Mouse (Mus musculus): ENCODE data around the gene Mfng. TPM values are rescaled to one million over a fixed set of nuclear protein-coding genes. Genes with fewer than 3 reads are reported as not detected.

The Mfng gene
- polyA plus RNA-seq, 1 experiment from 2014 or later: 28.0 TPM

GRCm38 (mm10) chr15:78761112-78761511 lies 12.2 kb downstream of the Mfng start:
- ATAC-seq (ENCODE audit: low FRiP score, low TSS enrichment): no peak
- Histone ChIP-seq H3K4me1 (ENCODE audit: control insufficient read depth, insufficient read depth, low read length) (0 out of 2 replicates have a peak, but pooled peaks cover 7% of the 10 kb centered on the region), H3K27ac (replicated peaks; ENCODE audit: low read depth, low read length) (no peak overlapping the region), H3K4me3 (replicated peaks; ENCODE audit: low read depth, low read length) (no peak overlapping the region), H3K36me3 (ENCODE audit: control insufficient read depth, insufficient read depth, low read length) (no peaks in the 10 kb centered on the region; the same call in 1 of the 2 replicates), H3K27me3 (ENCODE audit: control insufficient read depth, insufficient read depth, low read length) (no peaks in the 10 kb centered on the region), H3K9ac (replicated peaks; ENCODE audit: low read length) (no peak overlapping the region), H3K4me2 (ENCODE audit: low read length) (no peak overlapping the region), H3K9me3 (ENCODE audit: control insufficient read depth, low read length) (no peaks in the 10 kb centered on the region)
- WGBS: 81% methylated on average over 13 of the region's 13 CpGs
- no peak for DNase-seq

DNA sequence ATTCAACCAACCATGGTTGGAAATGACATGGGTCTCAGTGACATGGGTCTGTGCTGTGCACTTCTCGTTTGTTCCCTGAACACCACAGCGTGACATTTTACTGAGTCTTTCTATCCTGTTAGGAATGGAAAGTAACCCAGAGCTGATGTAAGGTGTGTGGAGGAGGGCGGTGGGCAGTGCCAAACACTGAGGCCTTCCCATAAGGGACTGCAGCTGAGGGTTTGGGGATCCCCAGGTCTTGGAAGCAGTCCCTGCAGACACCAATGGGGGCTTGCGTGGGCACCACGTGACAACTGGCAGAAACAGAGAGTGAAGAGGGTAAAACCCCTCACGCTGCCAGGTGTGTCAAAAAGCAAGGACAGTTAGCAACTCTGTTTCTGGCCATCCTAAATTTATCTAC lies 15.1 kb downstream of the Mfng start:
- H3K27me3 ChIP-seq (ENCODE audit: control insufficient read depth, insufficient read depth, low read length): no peaks in the 10 kb centered on the region
- ATAC-seq (ENCODE audit: low FRiP score, low TSS enrichment) (no peak), DNase-seq (no peak)
- 94% methylated on average over 6 of the region's 6 CpGs for WGBS
- H3K27ac ChIP-seq (replicated peaks; ENCODE audit: low read depth, low read length): no peak overlapping the region
- H3K9ac ChIP-seq (replicated peaks; ENCODE audit: low read length): no peak overlapping the region
- peaks cover 4% of the 10 kb centered on the region; the same call in 1 of the 2 replicates for H3K4me1 ChIP-seq (ENCODE audit: control insufficient read depth, insufficient read depth, low read length)
- no peak overlapping the region for H3K4me2 ChIP-seq (ENCODE audit: low read length)
- H3K9me3 ChIP-seq (ENCODE audit: control insufficient read depth, low read length): no peaks in the 10 kb centered on the region
- no peak overlapping the region for H3K4me3 ChIP-seq (replicated peaks; ENCODE audit: low read depth, low read length)
- H3K36me3 ChIP-seq (ENCODE audit: control insufficient read depth, insufficient read depth, low read length): no peaks in the 10 kb centered on the region; the same call in 1 of the 2 replicates

- no peaks in the 10 kb centered on the region; the same call in 1 of the 2 replicates for H3K36me3 ChIP-seq (ENCODE audit: control insufficient read depth, insufficient read depth, low read length)
- no peak overlapping the region for H3K9ac ChIP-seq (replicated peaks; ENCODE audit: low read length)
- no peak for DNase-seq
- 83% methylated on average over 12 of the region's 12 CpGs for WGBS
- no peak overlapping the region for H3K4me3 ChIP-seq (replicated peaks; ENCODE audit: low read depth, low read length)
- H3K4me2 ChIP-seq (ENCODE audit: low read length): no peak overlapping the region
- no peaks in the 10 kb centered on the region for H3K27me3 ChIP-seq (ENCODE audit: control insufficient read depth, insufficient read depth, low read length)
- peaks cover 6% of the 10 kb centered on the region; the same call in 1 of the 2 replicates for H3K4me1 ChIP-seq (ENCODE audit: control insufficient read depth, insufficient read depth, low read length)
- ATAC-seq (ENCODE audit: low FRiP score, low TSS enrichment): no peak
- no peaks in the 10 kb centered on the region for H3K9me3 ChIP-seq (ENCODE audit: control insufficient read depth, low read length)
- H3K27ac ChIP-seq (replicated peaks; ENCODE audit: low read depth, low read length): no peak overlapping the region
These were observed 17.1 kb downstream of the Mfng start for GRCm38 (mm10) chr15:78755966-78756725.

DNA sequence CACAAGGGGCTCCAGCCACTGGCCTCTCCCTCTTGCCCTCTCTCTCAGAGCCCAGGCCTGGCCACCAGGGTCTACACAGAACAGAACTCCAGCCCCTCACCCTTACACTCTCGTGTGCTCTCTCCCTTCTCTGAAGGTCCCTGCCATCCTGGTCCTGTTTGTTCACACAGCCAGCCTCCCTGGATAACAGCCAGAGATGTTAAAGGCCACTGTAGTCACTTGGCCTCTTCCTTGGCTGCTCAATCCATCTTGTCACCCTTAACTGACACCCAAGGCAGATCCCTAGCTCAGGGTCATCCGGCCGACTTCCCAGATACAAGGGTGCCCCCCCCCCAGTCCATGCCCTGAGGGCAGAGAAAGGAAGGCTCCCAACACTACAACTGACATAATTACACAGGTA lies 18.0 kb downstream of the Mfng start:
- Histone ChIP-seq H3K4me1 (ENCODE audit: control insufficient read depth, insufficient read depth, low read length) (peaks cover 14% of the 10 kb centered on the region; the same call in 1 of the 2 replicates), H3K9me3 (ENCODE audit: control insufficient read depth, low read length) (no peaks in the 10 kb centered on the region), H3K27me3 (ENCODE audit: control insufficient read depth, insufficient read depth, low read length) (no peaks in the 10 kb centered on the region), H3K4me2 (ENCODE audit: low read length) (no peak overlapping the region), H3K27ac (replicated peaks; ENCODE audit: low read depth, low read length) (peak overlapping the region; percentile 41; the same call in 1 of the 2 replicates), H3K4me3 (replicated peaks; ENCODE audit: low read depth, low read length) (no peak overlapping the region), H3K36me3 (ENCODE audit: control insufficient read depth, insufficient read depth, low read length) (no peaks in the 10 kb centered on the region; the same call in 1 of the 2 replicates), H3K9ac (replicated peaks; ENCODE audit: low read length) (no peak overlapping the region)
- WGBS: 69% methylated on average over 3 of the region's 3 CpGs
- DNase-seq (no peak), ATAC-seq (ENCODE audit: low FRiP score, low TSS enrichment) (no peak)

DNA sequence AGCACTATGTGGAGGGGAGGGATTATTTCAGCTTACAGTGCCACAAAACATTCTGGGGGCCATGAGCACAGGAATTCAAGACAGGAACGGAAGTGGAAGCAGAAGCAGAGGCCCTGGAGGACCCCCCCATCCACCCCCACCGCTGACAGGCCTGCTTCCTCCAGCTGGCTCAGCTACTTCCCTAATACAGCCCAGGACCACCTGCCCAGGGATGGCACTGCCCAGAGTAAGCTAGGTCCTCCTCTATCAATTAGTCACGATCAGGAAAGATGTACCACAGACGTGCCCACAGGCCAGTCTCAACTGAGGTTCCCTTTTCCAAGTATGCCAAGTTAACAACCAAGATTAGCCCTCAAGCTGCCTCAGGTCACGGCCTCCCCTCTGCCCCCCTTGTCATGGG lies 19.1 kb downstream of the Mfng start:
- Histone ChIP-seq H3K27ac (replicated peaks; ENCODE audit: low read depth, low read length) (no peak overlapping the region), H3K9me3 (ENCODE audit: control insufficient read depth, low read length) (no peaks in the 10 kb centered on the region), H3K36me3 (ENCODE audit: control insufficient read depth, insufficient read depth, low read length) (no peaks in the 10 kb centered on the region; the same call in 1 of the 2 replicates), H3K9ac (replicated peaks; ENCODE audit: low read length) (no peak overlapping the region), H3K4me1 (ENCODE audit: control insufficient read depth, insufficient read depth, low read length) (peaks cover 14% of the 10 kb centered on the region; the same call in 1 of the 2 replicates), H3K27me3 (ENCODE audit: control insufficient read depth, insufficient read depth, low read length) (no peaks in the 10 kb centered on the region), H3K4me3 (replicated peaks; ENCODE audit: low read depth, low read length) (no peak overlapping the region), H3K4me2 (ENCODE audit: low read length) (no peak overlapping the region)
- ATAC-seq (ENCODE audit: low FRiP score, low TSS enrichment): no peak
- 63% methylated on average over 5 of the region's 5 CpGs for WGBS
- no peak for DNase-seq

GRCm38 (mm10) chr15:78752991-78753390 lies 20.3 kb downstream of the Mfng start:
- H3K4me1 ChIP-seq (ENCODE audit: control insufficient read depth, insufficient read depth, low read length): peaks cover 14% of the 10 kb centered on the region; the same call in 1 of the 2 replicates
- DNase-seq: no peak

DNA sequence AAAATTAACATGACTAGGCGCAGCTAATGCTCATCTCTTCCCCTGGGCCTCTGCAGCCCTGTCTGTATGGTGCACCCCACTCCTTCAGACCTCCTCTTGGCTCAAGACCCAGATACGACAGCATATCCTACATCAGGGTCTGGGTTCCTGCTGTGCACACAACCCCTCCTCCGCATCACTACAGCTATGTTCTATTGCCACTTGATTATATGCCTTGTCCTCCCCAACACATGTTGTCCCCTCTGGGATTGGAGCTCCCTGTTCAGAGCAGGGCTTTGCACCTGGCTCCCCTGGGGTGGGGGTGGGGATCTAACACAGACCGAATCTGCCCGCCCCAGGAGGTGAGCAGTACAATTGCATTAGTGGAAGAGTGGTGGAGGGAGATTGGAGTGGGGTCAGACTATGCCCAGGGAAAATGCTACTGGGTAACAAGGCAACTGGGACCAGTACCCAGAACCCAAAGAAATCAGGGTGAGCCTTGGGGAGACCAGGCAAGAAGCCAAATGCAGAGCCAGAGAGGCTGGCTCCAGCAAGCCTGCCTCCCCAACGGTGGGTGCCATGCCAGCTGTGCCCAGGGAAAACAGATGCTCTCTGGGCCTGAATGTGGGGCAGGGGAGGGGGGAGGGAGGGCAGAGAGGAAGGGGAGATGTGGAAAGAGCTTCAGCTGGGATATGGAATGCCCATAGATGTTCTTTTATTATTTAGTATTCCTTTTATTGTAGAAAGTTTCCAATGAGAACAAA lies 22.5 kb downstream of the Mfng start:
- Histone ChIP-seq H3K27me3 (ENCODE audit: control insufficient read depth, insufficient read depth, low read length) (no peaks in the 10 kb centered on the region), H3K36me3 (ENCODE audit: control insufficient read depth, insufficient read depth, low read length) (no peaks in the 10 kb centered on the region), H3K27ac (replicated peaks; ENCODE audit: low read depth, low read length) (peak overlapping the region; percentile 38; the same call in 1 of the 2 replicates), H3K9me3 (ENCODE audit: control insufficient read depth, low read length) (no peaks in the 10 kb centered on the region), H3K4me3 (replicated peaks; ENCODE audit: low read depth, low read length) (no peak overlapping the region), H3K4me2 (ENCODE audit: low read length) (no peak overlapping the region), H3K4me1 (ENCODE audit: control insufficient read depth, insufficient read depth, low read length) (peaks cover 14% of the 10 kb centered on the region; the same call in 1 of the 2 replicates), H3K9ac (replicated peaks; ENCODE audit: low read length) (no peak overlapping the region)
- 41% methylated on average over 6 of the region's 6 CpGs for WGBS
- DNase-seq: no peak
- no peak; the same call in 1 of the 2 replicates for ATAC-seq (ENCODE audit: low FRiP score, low TSS enrichment)

More at GRCm38 (mm10) chr15:78752991-78753390, 20.3 kb downstream of the Mfng start:
- Histone ChIP-seq H3K4me3 (replicated peaks; ENCODE audit: low read depth, low read length) (no peak overlapping the region), H3K27me3 (ENCODE audit: control insufficient read depth, insufficient read depth, low read length) (no peaks in the 10 kb centered on the region), H3K9ac (replicated peaks; ENCODE audit: low read length) (no peak overlapping the region), H3K9me3 (ENCODE audit: control insufficient read depth, low read length) (no peaks in the 10 kb centered on the region), H3K36me3 (ENCODE audit: control insufficient read depth, insufficient read depth, low read length) (no peaks in the 10 kb centered on the region; the same call in 1 of the 2 replicates), H3K27ac (replicated peaks; ENCODE audit: low read depth, low read length) (no peak overlapping the region), H3K4me2 (ENCODE audit: low read length) (no peak overlapping the region)
- ATAC-seq (ENCODE audit: low FRiP score, low TSS enrichment): no peak

GRCm38 (mm10) chr15:78749855-78750254 lies 23.4 kb downstream of the Mfng start:
- DNase-seq (no peak), ATAC-seq (ENCODE audit: low FRiP score, low TSS enrichment) (no peak)
- no peak overlapping the region for H3K27ac ChIP-seq (replicated peaks; ENCODE audit: low read depth, low read length)
- H3K9ac ChIP-seq (replicated peaks; ENCODE audit: low read length): no peak overlapping the region
- WGBS: 62% methylated on average over 5 of the region's 5 CpGs
- H3K4me3 ChIP-seq (replicated peaks; ENCODE audit: low read depth, low read length): no peak overlapping the region
- peaks cover 14% of the 10 kb centered on the region; the same call in 1 of the 2 replicates for H3K4me1 ChIP-seq (ENCODE audit: control insufficient read depth, insufficient read depth, low read length)
- no peaks in the 10 kb centered on the region for H3K27me3 ChIP-seq (ENCODE audit: control insufficient read depth, insufficient read depth, low read length)
- no peak overlapping the region for H3K4me2 ChIP-seq (ENCODE audit: low read length)
- H3K36me3 ChIP-seq (ENCODE audit: control insufficient read depth, insufficient read depth, low read length): no peaks in the 10 kb centered on the region
- H3K9me3 ChIP-seq (ENCODE audit: control insufficient read depth, low read length): no peaks in the 10 kb centered on the region

Measured in midbrain, embryonic 14.5 days (tissue).